Mouse (Mus musculus) hindbrain, postnatal 0 days (tissue): Measurements from ENCODE around the gene Chia1. TPM values are rescaled to one million over a fixed set of nuclear protein-coding genes. Genes with fewer than 3 reads are reported as not detected.
A peak's percentile ranks its signal among the peaks of the same experiment; 100 is the strongest.
"Not testable (repeated sequence)": the region's sequence is repeated elsewhere in the genome, so short reads cannot be mapped to it uniquely, and the experiment has no call there.

Source experiments
- ATAC-seq: fragments of 200-750 bp; cut with Nextera tagmentation; 2 replicates; pipeline ENCODE4 v1.8.0; 2017; ENCODE audit warnings: mild to moderate bottlenecking, moderate TSS enrichment, moderate library complexity
- DNase-seq: peaks from one replicate; pipeline ENCODE4 v3.0.0-alpha.2; 2015; ENCODE audit warnings: low spot score
- H3K27ac ChIP-seq: fragments of 300-500 bp; sonication (generic); 2 replicates; pipeline ENCODE4 v1.5.1; 2014; ENCODE audit warnings: mild to moderate bottlenecking
- H3K27me3 ChIP-seq: fragments of 300-500 bp; sonication (generic); 2 replicates; pipeline ENCODE4 v1.6.1; 2014; ENCODE audit warnings: low read length, mixed read lengths; ENCODE audit not compliant: insufficient read depth
- H3K36me3 ChIP-seq: fragments of 300-500 bp; sonication (generic); 2 replicates; pipeline ENCODE4 v1.6.1; 2014; ENCODE audit warnings: low read length, mixed read lengths; ENCODE audit not compliant: insufficient read depth
- H3K4me1 ChIP-seq: fragments of 300-500 bp; sonication (generic); 2 replicates; pipeline ENCODE4 v1.6.1; 2014; ENCODE audit warnings: antibody characterized with exemption, low read length, mixed read lengths; ENCODE audit not compliant: insufficient read depth
- H3K4me2 ChIP-seq: fragments of 300-500 bp; sonication (generic); 2 replicates; pipeline ENCODE4 v1.6.1; 2014; ENCODE audit warnings: low read depth, mild to moderate bottlenecking, low read length, moderate library complexity, mixed read lengths
- H3K4me3 ChIP-seq: fragments of 300-500 bp; sonication (generic); 2 replicates; pipeline ENCODE4 v1.5.1; 2014; ENCODE audit warnings: low read length
- H3K9ac ChIP-seq: fragments of 300-500 bp; sonication (generic); replicated peaks from 2 replicates; pipeline ENCODE4 v1.6.1; 2014; ENCODE audit warnings: mild to moderate bottlenecking, low read length, moderate library complexity, mixed read lengths
- H3K9me3 ChIP-seq: fragments of 300-500 bp; sonication (generic); 2 replicates; pipeline ENCODE4 v1.6.1; 2016; ENCODE audit warnings: low read length, mixed read lengths
- CTCF ChIP-seq: IDR thresholded peaks from 2 replicates; pipeline ENCODE4 v1.5.1; 2016; ENCODE audit warnings: antibody characterized with exemption, control low read depth, low read depth
- WGBS: fragments of 180-500 bp; shearing (Covaris S2); extraction: QIAGEN DNeasy Blood & Tissue Kit; methylation state at CpG from one replicate; pipeline ENCODE4 v1.1.7; 2014; 5-methylcytosine and 5-hydroxymethylcytosine counted together
- polyA plus RNA-seq: library from polyadenylated mRNA; unstranded; fragments of >200 nt; fragmentation: Nextera tagmentation; extraction: Ambion mirVana; gene quantifications from 2 replicates; pipeline ENCODE4 v1.2.1, GENCODE M21; 2015
- total RNA-seq: library from RNA; depleted of rRNA; stranded (reverse); fragments of >200 nt; gene quantifications from 2 replicates; pipeline ENCODE4 v1.2.3, GENCODE M21; 2014; rRNA removed

Gene Chia1
- total RNA-seq = 1.2 and 2.0 TPM in 2 replicates
- polyA plus RNA-seq = 1.4 and 2.0 TPM in 2 replicates

DNA sequence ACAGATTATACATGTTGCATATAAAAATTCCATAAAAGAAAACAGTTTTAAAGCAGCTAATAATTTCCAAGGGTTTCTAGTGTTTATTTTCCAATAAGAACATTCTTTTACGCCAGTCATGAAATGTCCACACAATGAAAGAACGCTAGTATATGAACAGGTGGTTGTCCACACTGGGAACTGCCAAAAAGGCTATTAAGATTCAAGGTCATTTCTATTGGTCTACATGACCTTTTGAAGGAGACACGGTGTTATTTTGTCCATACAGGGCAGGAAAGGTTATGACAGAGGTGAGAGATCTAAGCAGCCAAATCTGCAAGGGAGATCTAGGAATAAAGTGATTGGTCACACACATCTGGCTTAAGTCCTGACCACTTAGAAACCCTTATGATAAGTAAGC, at the start of gene Chia1:
TSS of gene Chia1 (plus strand) at position 301 of the 400 bp plus-strand sequence.
- no peak for ATAC-seq
- Histone ChIP-seq H3K9ac (no peak within 1 kb of the TSS), H3K4me1 (no peaks in the 10 kb centered on the region), H3K27me3 (no peaks in the 10 kb centered on the region), H3K9me3 (no peaks in the 10 kb centered on the region), H3K36me3 (no peaks in the 10 kb centered on the region), H3K4me3 (no peak within 1 kb of the TSS), H3K4me2 (no peak within 1 kb of the TSS), H3K27ac (no peak within 1 kb of the TSS)
- no peak for DNase-seq
- no peak for TF ChIP-seq CTCF
- 83% methylated on average over 3 of the region's 3 CpGs for WGBS

DNA sequence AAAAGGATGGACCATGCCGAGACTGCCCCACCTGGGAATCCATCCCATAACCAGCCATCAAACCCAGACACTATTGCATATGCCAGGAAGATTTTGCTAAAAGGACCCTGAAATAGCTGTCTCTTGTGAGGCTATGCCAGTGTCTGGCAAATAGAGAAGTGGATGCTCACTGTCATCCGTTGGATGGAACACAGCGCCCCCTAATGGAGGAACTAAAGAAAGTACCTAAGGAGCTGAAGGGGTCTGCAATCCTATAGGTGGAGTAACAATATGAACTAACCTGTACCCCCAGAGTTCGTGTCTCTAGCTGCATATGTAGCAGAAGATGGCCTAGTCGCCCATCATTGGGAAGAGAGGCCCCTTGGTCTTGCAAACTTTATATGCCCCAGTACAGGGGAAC, 45.3 kb upstream of the Chia1 start:
- 41% methylated on average over 5 of the region's 5 CpGs for WGBS
- not testable (repeated sequence) for H3K4me1 ChIP-seq, H3K4me3 ChIP-seq, H3K27me3 ChIP-seq, H3K9me3 ChIP-seq, H3K4me2 ChIP-seq, ATAC-seq, H3K9ac ChIP-seq, DNase-seq, H3K27ac ChIP-seq, H3K36me3 ChIP-seq

DNA sequence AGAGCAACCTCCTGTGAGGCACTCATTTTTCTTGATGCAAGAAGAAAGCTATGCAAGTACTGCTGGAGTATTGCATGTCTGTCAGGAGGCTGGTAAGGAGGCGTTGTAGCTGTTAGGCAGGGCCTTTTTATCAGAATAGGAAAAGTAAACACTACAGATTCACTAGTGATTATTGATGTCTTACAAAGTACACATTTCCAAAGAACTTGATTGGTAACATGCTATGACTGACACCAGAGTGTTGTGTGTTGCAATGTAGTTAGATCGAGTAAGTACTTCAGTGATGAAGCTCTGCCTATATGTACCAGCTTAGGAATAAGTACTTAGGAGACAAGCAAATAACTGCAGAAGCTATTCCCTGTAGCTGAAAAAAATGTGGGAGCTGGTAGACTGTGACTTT, 42.0 kb upstream of the Chia1 start:
- no peak for TF ChIP-seq CTCF
- no peak for ATAC-seq

DNA sequence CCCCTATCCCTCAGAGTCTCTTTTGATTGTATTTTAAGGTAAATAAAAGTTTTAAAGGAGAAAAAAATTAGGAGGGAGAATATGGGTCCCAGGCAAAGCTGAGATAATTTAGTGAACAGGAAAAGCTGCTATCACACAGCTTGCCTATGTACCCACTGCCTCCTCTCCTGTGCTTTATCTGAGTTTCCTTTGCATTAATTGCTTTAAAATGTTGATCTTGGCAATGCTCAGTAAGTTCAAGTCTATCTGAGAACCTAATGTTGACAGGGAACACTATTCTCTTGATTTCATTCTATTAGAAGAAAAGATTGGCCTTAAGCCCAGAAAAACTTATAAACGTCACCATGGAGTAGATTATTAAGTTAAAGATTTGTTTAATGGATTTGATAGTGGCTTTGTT, 38.2 kb upstream of the Chia1 start:
- 61% methylated on average over 1 of the region's 1 CpGs for WGBS
- Histone ChIP-seq H3K9me3 (no peaks in the 10 kb centered on the region), H3K9ac (no peak overlapping the region), H3K27ac (no peak overlapping the region), H3K36me3 (no peaks in the 10 kb centered on the region), H3K27me3 (no peaks in the 10 kb centered on the region), H3K4me2 (no peak overlapping the region), H3K4me1 (no peaks in the 10 kb centered on the region), H3K4me3 (no peak overlapping the region)
- TF ChIP-seq CTCF = no peak
- no peak for ATAC-seq
- no peak for DNase-seq

More for the DNA sequence above, 42.0 kb upstream of the Chia1 start:
- H3K4me3 ChIP-seq = no peak overlapping the region
- H3K4me1 ChIP-seq = no peaks in the 10 kb centered on the region
- no peaks in the 10 kb centered on the region for H3K27me3 ChIP-seq
- H3K36me3 ChIP-seq = no peaks in the 10 kb centered on the region
- no peak overlapping the region for H3K4me2 ChIP-seq
- no peak overlapping the region for H3K9ac ChIP-seq
- 85% methylated on average over 2 of the region's 2 CpGs for WGBS
- H3K27ac ChIP-seq = no peak overlapping the region
- no peak for DNase-seq
- H3K9me3 ChIP-seq = no peaks in the 10 kb centered on the region

DNA sequence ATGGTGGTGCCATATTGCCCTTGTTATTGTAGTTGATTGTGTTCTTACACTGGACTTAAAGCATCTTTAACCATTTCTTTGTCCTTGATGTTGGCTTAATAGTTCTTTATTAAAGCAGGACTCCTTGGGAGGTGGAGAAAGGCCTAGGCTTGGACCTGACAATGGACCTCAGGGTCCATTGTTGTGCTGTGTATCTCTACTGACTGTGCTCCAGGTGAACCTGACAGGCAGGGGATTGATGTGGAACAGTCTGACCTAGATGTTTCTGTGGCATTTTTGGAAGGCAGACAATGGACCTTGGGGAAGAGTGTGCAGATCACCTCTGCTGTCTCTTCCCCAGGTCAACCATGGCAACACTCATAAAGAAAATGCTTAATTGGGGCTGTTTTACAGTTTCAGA, 14.0 kb downstream of the Chia1 start:
- Histone ChIP-seq H3K36me3 (no peaks in the 10 kb centered on the region), H3K9ac (no peak overlapping the region), H3K4me2 (no peak overlapping the region), H3K4me3 (no peak overlapping the region), H3K27me3 (no peaks in the 10 kb centered on the region), H3K4me1 (no peaks in the 10 kb centered on the region), H3K27ac (no peak overlapping the region), H3K9me3 (peaks cover 3% of the 10 kb centered on the region; the same call in 1 of the 2 replicates)
- ATAC-seq (no peak), DNase-seq (no peak)
- no peak for TF ChIP-seq CTCF

DNA sequence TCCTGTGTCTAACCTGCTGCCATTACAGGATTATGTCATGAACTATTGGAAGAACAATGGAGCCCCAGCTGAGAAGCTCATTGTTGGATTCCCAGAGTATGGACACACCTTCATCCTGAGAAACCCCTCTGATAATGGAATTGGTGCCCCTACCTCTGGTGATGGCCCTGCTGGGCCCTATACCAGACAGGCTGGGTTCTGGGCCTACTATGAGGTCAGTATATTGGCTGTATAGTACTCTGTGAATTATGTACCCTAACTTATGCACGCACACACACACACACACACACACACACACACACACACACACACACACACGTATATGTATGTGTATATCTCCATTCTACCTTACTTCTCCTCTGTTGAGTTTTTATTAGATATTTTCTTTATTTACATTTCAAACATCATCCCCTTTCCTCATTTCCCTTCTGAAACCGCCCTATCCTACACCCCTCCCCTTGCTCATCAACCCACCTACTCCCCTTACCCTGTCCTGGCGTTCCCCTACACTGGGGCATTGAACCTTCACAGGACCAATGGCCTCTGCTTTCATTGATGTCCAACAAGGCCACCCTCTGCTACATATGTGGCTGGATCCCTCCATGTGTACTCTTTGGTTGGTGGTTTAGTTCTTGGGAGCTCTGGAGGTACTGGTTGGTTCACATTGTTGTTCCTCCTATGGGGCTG, 15.9 kb downstream of the Chia1 start:
- no peak for TF ChIP-seq CTCF
- ATAC-seq = no peak; the same call in 1 of the 2 replicates
- no peaks in the 10 kb centered on the region for H3K27me3 ChIP-seq
- 78% methylated on average over 4 of the region's 4 CpGs for WGBS
- no peak overlapping the region for H3K4me2 ChIP-seq
- H3K9me3 ChIP-seq = peaks cover 3% of the 10 kb centered on the region; the same call in 1 of the 2 replicates
- no peak overlapping the region for H3K27ac ChIP-seq
- H3K4me3 ChIP-seq = no peak overlapping the region
- no peaks in the 10 kb centered on the region for H3K4me1 ChIP-seq
- H3K36me3 ChIP-seq = no peaks in the 10 kb centered on the region
- no peak for DNase-seq
- no peak overlapping the region for H3K9ac ChIP-seq

DNA sequence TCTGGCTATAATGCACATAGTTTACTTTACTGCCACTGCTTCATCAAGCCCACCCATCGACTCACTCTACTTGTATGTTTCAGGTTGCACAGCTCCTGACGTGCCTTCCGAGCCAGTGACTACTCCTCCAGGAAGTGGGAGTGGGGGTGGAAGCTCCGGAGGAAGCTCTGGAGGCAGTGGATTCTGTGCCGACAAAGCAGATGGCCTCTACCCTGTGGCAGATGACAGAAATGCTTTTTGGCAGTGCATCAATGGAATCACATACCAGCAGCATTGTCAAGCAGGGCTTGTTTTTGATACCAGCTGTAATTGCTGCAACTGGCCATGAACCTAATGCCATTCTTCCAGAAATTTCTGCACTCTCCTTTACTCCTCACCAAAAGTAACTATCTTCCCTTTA, 18.7 kb downstream of the Chia1 start:
- Histone ChIP-seq H3K9me3 (no peaks in the 10 kb centered on the region), H3K27me3 (no peaks in the 10 kb centered on the region), H3K4me1 (no peaks in the 10 kb centered on the region), H3K27ac (no peak overlapping the region), H3K4me2 (no peak overlapping the region), H3K36me3 (no peaks in the 10 kb centered on the region), H3K9ac (no peak overlapping the region), H3K4me3 (no peak overlapping the region)
- WGBS = 43% methylated on average over 5 of the region's 5 CpGs
- no peak for TF ChIP-seq CTCF
- peak; percentile 95 for ATAC-seq
- peak; percentile 89 for DNase-seq
